Mouse (Mus musculus): ENCODE results near the gene Ldb3.
A peak's percentile ranks its signal among the peaks of the same experiment; 100 is the strongest.

Gene Ldb3

DNA sequence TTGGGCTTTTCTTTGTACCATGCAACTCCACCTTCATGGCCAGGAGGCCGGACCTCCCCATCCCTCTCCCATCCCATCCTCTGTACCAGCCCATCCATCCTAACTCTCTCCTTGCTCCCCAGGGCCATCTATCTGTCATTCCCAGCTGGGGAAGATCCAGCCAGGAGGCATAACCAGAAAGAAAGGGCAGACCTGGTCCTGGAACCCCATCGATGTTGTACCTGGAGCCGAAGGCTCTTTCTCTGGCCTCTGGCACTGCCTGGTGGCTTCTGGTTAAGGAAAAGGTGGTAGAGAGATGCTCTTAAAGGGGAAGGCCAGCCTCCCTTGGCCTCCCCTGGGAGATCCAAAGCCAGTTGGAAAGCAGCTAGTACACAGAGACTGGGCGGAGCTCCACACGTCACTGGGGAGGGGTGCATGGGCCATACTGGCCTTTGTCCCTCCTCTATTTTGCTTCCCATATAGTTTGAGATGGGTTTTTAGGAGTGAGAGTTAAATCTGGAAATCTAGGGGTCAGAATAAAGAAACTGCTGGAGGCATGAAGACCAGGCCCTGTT, 1.6 kb upstream of the Ldb3 start:
- DNase-seq: no peak

DNA sequence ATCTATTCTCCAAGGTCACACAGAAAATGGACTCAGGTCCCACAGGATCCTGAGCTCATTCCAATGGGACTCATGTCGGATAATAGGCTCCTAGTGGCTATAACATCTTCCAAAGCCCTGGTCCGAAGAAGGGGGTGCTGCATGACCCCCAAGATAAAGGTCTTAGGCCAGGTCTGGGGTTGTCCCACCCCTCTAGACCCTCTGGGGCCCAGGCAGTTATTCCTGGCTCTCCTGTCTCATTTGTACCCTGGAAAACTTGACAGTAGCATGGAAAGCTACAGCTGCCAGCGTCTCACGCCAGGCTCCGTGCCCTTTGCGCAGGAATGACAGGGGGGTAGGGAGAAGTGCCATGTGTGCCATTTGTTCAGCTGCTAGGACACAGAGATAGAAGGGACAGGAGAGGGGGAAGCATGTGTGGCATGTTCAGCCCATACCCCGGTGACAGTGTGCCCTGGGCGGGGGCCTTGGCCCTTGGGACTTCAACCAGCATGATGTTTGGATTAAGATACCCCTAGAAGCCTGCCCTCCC, 767 bp upstream of the Ldb3 start:
- no peak for DNase-seq

DNA sequence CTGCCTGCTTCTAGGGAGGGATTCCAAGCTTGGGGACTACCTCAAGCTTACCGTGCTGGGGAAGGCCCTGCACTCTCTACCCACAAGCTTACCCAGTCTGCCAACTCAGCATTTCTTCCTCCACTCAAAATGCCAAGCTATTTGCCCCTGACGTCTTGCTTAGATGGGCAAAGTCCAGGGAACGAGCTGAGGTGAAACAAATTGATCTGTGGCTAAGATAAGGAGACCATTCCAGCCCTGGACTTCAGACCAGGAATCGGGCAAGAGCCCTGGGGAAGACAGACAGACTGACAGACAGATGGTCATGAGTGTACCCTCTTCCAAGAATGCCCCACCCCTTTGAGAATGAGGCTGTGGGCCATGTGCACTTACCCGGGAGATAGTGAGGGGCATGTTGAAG, 477 bp downstream of the Ldb3 start:
- DNase-seq: no peak

DNA sequence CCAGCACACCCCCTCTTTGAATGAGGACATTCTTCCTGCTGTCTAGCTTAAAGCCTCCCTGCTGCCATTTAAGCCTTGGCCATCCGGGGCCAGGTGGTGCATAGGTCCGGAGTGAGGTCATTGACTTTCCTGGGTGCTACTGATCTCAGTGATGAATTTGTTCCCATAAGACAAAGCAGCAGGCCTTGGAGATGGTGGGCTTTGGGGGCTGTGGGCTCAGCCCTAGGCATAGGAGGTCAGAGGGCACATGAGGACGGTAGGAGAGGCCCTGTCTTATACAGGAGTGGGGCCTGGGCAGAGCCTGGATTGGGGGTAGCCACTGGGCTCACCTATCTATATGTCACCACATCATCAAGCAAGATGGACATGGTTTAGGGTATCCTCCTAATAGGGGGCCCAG, 1.6 kb downstream of the Ldb3 start:
- no peak for DNase-seq

DNA sequence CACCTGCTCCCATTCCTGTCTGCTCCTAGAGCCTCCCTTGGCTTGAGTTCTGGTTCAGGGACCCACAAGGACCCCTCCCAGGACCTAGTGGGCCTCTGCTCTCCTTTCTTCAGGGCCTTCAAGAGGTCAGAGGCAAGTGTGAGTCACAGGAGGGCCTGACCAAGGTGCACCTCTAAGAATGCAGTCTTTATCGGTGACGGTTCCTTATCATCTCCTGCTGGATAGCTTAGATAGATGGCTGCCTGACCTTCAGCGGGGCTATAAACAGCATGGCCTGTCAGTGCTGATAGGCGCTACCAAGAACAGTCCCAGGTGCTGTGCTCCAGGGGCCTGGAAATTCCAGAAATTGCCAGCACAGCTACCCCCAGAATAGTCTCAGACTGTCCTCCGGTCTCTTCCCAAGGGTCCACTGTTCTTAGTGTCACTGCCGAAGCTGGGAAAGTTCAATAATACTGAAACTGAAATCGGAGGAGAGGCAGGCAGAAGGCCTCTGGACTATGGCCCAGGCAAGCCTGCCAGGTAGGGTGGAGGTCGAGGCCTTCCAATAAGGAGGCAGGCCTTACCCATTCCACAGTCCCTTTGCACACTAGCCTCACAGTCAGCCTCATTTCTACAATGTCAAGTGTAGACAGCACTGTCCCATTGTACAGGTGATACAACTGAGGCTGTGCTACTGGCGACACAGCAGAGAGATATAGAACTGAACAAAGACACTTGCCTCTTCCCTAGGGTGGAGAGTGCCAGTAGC, 3.0 kb downstream of the Ldb3 start:
- DNase-seq: no peak

DNA sequence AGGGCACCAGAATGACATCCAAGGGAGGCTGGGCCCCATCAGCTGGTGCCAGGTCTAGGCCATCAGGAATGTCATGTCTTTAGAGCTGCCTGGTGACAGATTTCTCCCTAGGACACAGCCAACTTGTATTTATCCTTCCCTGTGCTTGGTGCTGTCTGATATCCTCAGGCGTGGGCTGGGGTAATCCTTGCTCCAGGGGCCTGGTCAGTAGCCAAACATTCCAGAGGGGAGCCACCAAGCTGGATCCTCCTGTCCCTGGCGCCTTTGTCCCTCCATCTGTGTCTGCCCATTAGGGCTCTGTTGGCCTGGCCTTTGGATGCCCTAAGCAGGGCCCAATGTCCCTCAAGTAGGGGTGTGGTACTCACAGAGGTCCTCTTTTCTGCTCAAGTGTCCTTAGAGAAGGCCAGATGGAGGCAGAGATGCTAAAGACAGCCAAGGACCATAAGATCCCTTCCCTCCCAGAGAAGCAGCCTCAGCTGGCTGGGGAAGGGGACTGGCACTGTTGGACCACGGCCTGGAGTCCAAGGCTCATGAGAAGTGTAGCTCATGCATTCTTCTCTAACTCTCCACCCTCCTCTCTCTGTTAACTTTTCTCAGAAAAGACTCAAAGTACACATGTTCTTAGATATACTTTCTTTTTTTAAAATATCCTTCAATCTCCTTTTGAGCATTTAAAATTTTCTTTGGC, 5.6 kb downstream of the Ldb3 start:
- no peak for DNase-seq

DNA sequence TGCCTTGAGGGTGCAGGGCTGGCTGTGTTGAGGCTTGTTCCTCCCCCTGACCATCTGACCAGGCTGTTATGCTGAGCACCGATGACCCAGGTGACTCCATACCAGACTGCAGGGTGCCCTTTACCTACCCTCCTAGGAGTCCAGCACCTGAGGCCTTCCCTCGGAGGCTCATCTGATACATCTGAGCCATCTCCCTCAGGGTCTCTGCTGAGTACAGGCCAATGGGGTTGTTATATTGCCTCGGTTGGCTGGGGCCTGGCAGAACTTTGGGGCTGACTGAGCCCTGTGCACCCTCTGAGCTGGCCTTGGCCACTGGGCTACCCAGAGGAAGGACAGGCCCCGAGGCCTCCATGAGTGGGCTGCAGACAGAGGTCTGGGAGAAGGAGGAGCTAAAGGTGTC, 11.6 kb downstream of the Ldb3 start:
- DNase-seq: no peak

DNA sequence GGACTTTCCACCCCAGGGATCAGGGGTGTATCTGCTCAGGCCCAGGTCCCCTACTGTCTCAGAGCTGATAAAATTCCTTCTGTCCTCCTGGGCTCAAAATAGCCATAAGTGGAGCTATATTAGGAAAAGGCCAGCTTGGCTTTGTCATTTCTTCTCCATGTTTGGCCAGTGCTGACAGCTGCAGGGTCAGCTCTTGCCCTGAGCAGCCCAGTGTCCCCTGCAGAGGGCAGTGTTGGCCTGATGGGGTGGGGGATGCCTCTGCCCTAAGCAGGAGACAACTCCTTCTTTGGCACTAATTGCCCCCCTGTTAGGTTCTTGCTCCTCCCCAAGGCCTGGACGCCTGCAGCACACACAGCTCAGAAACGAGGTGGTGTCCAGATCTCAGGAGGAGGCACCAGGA, 14.4 kb downstream of the Ldb3 start:
- DNase-seq: no peak

DNA sequence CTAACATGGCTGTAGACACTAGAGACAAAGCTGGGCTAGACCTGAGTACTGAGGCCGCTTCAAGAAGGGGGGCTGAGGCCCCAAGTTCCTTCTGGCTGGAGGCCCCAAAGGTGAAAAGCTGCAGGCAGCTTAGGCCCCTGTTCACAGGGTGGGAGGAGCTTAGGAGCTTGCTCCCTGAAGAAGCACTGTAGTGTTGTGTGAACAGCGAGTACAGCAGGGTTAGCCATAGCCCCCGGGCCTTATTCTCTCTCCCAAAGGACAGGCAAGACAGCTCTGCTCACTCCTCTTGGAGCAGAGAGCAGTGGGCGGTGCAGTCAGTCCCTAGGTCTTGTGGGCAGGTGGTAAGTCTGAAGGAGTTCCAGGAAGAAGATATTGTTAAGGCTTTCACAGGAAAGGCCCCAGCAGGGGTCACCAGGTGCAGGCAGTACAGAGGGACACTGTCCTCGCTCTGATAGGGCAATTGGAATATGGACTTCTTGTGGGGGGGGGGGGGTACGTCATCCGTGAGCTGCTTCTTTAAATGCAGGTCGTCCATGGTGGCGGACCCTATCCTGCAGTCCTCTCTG, 15.1 kb downstream of the Ldb3 start:
- no peak for DNase-seq

DNA sequence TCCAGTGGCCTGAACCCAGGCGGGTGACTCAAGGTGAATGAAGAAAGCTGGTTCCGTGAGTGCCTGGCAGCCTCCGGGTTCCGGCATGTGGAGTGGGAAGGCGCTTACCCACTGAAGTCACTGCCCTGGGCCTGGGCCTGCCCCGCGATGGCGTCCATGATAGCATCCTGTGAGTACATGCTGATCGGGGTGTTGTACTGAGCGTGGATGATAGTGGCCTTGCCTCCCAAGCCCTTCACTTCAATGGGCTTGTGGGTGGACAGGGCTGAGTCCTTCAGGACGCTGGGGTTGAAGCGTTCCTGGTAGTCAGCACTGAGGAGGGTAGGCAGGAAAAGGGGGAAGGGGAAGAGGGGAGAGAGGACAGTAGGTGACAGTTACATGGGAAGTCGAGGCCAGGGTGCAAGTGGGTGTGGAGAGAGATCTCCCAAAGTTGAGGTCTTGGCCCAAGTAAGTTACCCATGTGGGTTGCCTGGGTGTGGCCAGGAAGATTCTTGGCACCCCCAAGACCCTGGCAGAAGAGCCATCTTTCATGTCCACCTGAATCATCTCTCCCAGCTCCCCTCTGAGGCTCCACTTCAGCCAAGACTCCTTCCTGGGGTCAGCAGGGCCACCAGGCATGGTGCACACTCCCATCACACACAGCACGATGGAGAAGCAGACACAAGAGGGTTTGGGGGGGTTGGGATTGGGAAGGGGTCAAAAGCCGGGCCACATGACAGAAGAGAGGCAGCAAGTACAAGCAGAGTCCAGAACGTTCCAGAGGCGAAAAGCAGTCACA, 16.7 kb downstream of the Ldb3 start:
- DNase-seq: no peak

DNA sequence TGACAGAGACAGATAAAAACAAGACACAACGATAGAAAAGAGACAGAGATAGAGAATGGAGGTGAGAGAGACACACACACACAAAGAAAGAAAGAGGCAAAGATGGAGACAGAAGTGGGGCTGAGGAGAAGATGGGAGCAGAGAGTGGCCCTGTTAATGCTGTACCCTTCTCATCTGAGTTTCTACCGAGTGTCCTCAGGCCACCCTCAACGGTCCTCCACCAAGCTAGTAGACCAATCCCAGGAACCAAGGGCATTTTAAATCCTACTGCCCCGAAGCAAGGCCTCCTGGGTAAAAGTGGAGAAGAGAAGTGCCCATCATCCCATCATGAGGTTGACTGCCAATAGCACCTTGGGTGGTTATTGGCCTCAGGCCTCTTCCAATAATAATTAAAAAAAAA, 17.6 kb downstream of the Ldb3 start:
- no peak for DNase-seq

DNA sequence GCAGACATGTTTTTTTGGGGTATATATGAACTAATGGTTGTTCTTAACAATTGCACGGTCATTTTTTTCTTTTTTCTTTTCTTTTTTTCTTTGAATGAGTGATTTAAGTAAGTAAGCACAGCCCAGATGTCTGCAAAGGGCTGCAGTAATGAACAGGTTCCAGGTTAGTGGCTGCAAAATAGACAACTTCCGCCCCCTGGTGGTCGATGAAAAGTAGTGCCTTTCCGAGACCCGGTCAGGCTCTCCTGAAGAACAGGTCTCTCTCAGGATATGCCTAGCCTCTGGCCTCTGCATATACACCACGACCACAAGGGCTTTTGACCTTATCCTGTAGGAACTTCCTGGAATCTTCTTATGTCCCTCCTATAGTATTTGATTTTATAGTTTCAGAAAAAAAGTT, 18.2 kb downstream of the Ldb3 start:
- peak; percentile 68 for DNase-seq

DNA sequence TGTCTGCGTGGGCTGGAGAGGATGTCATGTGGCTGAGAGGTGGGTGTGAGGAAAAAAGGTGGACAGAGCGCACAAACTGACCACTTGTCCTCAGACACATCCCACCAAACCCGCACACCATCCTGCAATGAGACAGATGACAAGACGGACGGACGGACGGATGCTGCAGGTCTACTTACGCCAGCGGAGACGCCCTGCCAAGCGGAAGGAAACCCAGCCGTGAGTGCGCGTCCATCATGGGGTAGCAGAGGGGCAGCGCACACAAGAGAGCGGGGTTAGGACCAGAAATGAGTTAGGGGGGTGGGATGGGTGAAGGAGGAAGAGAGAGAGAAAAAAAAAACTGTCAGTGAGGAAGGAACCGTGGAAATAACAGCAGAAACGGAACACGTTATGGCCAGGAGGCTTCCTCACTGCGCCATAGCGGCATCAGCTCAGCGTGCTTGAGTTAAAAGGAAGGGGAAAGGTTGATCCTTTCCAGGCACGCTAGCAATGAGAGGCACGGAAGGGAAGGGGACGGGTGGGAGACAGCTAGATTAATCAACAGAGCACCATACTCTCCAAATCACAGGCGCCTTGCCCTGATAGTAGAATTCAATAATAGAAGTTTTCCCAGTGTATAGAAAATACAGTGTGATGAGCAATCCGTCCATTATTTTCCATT, 18.8 kb downstream of the Ldb3 start:
- DNase-seq: no peak

DNA sequence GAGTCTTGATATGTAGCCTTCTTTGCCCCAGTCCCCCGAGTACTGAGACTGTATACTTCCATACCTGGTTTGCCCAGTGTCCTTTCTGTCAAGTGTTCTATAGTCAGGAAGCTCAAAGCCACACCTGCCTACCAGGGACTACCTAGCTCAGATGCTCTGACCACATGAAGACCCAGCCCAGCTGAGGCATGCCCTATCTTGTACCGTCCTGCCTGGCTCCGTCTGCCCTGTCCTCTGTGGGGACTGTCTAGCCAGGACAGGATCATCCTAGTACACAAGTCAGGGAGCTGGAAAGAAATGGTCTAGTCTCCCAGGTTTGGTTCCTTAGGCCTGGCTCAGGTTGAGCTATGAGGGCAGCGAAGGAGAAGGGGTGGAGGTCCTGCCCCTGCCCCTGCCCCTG, 19.9 kb downstream of the Ldb3 start:
- DNase-seq: no peak

DNA sequence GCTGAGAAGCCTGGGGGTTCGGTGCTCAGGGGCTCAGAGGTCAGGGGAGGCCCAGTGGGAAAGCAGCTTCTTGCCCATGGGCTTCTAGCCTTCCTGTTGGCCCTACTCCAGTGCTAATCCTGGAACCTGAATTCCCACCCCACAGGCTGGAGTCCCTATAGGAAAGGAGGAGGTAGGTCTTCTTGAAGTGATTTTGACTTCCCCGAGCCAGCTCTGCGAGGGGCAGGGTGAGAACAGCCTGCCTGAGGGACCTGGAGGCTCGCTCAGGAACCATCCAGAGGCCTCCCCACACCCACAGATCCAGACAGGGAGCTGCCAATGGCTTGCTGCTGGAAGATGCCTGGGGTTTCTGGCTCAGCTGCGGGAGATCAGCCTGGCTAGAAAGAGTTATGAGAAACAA, 20.8 kb downstream of the Ldb3 start:
- DNase-seq: no peak

DNA sequence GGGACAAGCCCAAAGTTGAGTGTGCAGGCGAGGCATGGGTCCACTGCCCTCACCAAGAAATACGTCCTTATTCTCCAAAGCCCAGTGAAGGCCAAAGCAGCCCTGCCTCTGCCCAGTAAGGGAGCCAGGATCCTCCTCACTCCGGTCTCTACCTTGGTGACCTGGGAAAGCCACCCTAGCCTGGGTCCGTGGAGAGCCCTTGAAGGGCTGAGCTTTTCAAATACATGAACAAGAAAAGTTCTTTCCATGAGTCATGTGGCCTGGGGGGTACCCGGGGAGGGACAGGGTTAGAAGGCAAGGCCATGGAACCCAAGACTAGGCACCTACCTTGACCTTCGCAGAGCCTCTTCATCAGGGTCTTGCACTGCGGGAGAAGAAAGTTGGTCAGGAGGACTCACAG, 22.0 kb downstream of the Ldb3 start:
- no peak for DNase-seq

DNA sequence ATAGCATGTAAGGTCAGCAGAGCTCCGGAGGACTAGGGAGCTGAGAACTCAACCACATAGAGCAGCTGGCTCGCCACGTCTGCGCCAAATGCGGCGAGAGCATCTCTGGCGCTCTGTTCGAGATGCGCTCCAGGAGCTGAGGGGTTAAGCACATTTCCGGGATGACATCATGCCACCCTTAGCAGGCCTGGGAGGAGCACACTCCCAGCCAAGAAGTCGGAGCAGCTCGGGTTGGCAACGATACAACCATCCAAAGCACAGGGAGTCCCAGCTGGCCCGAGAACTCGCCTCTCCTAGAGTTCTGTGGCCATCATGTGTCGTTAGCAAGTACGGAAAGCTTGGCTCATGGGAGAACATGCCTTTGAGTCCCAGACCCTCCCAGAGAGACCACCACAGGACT, 22.8 kb downstream of the Ldb3 start:
- no peak for DNase-seq

DNA sequence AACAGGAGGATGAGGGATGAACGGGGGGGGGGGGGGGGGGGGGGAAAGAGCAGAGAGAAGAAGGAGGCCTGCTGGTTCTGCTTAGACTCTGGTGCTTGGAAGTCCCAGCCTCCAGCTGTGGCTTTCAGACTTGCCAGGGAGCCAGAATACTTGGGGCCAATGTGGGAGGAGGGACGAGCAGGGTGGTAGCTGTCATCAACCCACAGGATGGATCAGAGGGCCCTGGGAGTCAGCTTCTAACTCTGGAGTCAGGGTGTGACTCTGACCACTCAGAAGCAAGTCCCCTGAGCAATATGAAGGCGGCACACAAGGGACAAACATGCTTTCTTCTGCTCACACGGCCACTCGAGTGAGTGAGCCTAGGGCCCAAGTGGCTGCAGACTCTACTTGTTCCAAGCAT, 23.8 kb downstream of the Ldb3 start:
- DNase-seq: no peak

DNA sequence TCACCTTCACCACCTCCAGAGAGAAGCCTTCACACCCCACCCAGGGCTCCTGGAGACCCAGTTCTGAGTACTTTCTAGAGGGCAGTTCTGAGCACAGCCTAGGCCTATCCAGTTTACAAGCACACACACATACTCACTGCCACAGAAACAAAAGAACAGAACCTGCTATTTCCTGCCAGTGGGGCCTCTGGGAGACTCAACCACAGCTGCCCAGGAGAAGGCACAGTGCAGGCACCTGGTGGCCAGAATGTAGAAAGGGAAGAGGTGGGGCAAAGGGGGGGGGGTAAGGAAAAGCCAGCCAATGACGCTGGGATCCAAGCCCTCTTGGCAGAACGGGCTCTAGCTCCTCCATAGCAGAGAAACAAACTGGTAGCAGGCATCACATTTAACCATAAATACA, 26.1 kb downstream of the Ldb3 start:
- DNase-seq: no peak

DNA sequence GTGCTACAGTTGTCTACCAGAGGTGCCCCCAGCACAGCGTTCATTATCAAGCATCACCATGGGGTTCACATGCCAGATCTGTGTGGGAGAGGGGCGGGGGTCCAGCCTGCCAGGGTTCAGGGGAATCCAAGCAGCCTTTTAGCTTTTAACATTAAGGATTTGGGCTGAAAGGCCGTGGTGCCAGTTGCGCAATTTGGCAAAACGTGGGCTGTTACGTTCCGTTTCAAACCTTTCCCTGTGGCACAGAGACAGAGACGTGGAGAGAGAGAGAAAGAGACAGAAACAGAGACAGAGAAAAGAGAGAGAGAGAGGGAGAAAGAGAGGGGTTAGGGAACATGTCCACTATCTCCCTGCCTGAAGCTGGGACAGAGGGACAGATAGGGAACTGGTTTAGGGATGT, 26.8 kb downstream of the Ldb3 start:
- DNase-seq: no peak

DNA sequence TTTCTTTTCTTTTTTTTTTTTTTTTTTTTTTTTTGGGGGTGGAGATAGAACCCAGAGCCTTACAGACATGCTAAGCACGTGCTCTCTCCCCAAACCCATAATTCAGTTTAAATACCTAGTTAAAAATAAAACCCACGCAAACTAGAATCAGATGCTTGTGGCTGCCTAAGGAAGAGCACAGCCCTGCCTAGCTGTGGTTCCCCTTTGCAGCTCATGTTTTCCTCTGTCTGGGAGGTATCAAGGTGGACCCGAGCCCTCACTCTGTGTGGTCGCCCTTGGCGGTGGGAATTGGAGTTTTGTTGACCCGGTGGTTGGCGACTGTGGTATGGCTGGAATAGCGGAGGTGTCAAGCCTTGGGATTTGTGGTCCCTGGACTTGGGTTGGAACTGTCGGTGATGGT, 29.5 kb downstream of the Ldb3 start:
- no peak for DNase-seq

DNA sequence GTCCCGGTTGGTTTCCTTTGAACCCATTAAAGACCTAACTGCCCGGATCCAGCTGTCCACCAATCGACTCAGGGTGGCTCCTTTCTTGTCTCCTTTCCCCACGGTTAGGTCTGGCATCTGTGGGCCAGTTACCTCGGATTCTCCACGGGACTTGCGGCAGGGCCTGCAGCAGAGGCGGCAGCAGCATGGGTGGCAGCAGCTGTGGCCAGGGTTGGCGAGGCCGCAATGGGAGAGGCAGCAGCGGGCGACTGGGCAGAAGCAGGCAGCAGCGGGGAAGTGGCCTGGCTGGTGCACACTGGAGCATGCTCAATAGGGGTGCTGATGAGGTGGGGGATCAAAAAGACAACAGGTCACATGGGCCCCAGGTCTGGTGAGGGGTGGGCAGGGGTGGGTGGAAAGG, 33.3 kb downstream of the Ldb3 start:
- DNase-seq: no peak

DNA sequence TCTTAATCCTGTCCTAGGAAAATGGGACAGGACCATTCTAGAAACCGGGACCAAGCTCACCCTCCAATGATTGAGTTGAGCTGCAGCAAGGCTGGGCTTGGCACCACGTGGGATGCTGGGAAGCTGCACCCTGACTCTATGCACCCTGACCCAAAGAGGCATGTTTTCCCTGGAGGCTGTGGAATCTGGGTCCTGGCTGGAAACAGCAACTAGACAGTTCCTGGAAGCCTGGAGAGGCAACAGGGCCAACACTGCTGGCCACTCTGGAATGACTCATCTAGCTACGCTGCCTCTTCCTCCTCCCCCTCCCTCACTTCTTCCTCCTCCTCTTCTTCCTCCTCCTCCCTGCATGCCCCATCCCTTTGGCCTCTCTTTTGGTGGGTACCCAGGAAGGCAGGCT, 34.4 kb downstream of the Ldb3 start:
- no peak for DNase-seq

Measured in right cerebral cortex, postnatal 25 days (tissue).